Comparison of ENCODE assay signal across 16 mouse cellular contexts in genomic region chr1:78817756-78818155, GRCm38 (mm10). TPM values are rescaled to one million over a fixed set of nuclear protein-coding genes. Genes with fewer than 3 reads are reported as not detected.
DNase-seq lines count a peak whose midpoint lies in the region; ATAC-seq and TF ChIP-seq lines count a peak whose summit lies in the region.
"Had no signal": no experiment of that assay in that cellular context is flagged by ENCODE, and none has a peak within 500 bp of the region (broad histone marks: within the 10 kb centered on the region; RNA-seq: fewer than 3 reads in every experiment).

No protein-coding gene starts in this region.

- TF ChIP-seq CTCF in kidney, adult 2 months (conservative IDR thresholded peaks at IDR 0.05; ENCODE audit: insufficient read depth, insufficient read length, low read depth, low read length): no peak

- 84% methylated on average over 16 of the region's 16 CpGs for WGBS in kidney, adult 2 months
- 83% methylated on average over 16 of the region's 16 CpGs for WGBS in neural tube, embryonic 13.5 days
- 84% methylated on average over 16 of the region's 16 CpGs for WGBS in stomach, embryonic 15.5 days
- 89% methylated on average over 16 of the region's 16 CpGs for WGBS in forebrain, embryonic 11.5 days

- H3K27me3 ChIP-seq in kidney, adult 2 months (replicated peaks; ENCODE audit: control insufficient read depth, insufficient read depth, low read length): no peaks in the 10 kb centered on the region
- H3K27me3 ChIP-seq in neural tube, embryonic 13.5 days: no peaks in the 10 kb centered on the region
- H3K27me3 ChIP-seq in stomach, embryonic 15.5 days (replicated peaks): no peaks in the 10 kb centered on the region
- H3K27me3 ChIP-seq in forebrain, embryonic 11.5 days (ENCODE audit: control insufficient read depth, insufficient read depth, low read length): no peaks in the 10 kb centered on the region
- H3K27me3 ChIP-seq: forebrain, embryonic 15.5 days; midbrain, embryonic 12.5 days had no signal

- DNase-seq in adrenal gland, adult (ENCODE audit: inconsistent age in 2 of 2, low spot score in 1 of 2): peak; percentile 14 to 65
- DNase-seq in adrenal gland, postnatal 10 days: no peak
- no peak for DNase-seq in kidney, adult 2 months
- no peak for DNase-seq in kidney, adult 8-10 months
- no peak for DNase-seq in neural tube, embryonic 10.5 days (ENCODE audit: extremely low spot score, low spot score)
- no peak for DNase-seq in forebrain, embryonic 11.5 days (ENCODE audit: low spot score)
- DNase-seq: adrenal gland, postnatal 14 days; cerebellum, postnatal 14 days; gastrocnemius, postnatal 25 days; thymus, postnatal 14 days had no signal

- no peak for TF ChIP-seq POLR2A in kidney, adult 2 months (IDR thresholded peaks at IDR 0.05; ENCODE audit: low read depth, low read length)

- no peaks in the 10 kb centered on the region for H3K9me3 ChIP-seq in neural tube, embryonic 13.5 days
- H3K9me3 ChIP-seq in stomach, embryonic 15.5 days: no peaks in the 10 kb centered on the region
- H3K9me3 ChIP-seq in forebrain, embryonic 11.5 days (ENCODE audit: control insufficient read depth, low read length): no peaks in the 10 kb centered on the region
- H3K9me3 ChIP-seq: forebrain, embryonic 15.5 days; midbrain, embryonic 12.5 days had no signal

- H3K36me3 ChIP-seq in kidney, adult 2 months (ENCODE audit: control insufficient read depth, insufficient read depth, low read length): no peaks in the 10 kb centered on the region
- H3K36me3 ChIP-seq in neural tube, embryonic 13.5 days: no peaks in the 10 kb centered on the region
- no peaks in the 10 kb centered on the region for H3K36me3 ChIP-seq in stomach, embryonic 15.5 days
- no peaks in the 10 kb centered on the region for H3K36me3 ChIP-seq in forebrain, embryonic 11.5 days (ENCODE audit: control insufficient read depth, insufficient read depth, low read length)
- H3K36me3 ChIP-seq: forebrain, embryonic 15.5 days; midbrain, embryonic 12.5 days had no signal

- H3K4me2 ChIP-seq in neural tube, embryonic 13.5 days: peak overlapping the region; percentile 20; the same call in 1 of the 2 replicates
- peak overlapping the region; percentile 36 for H3K4me2 ChIP-seq in stomach, embryonic 15.5 days
- no peak overlapping the region for H3K4me2 ChIP-seq in forebrain, embryonic 11.5 days (ENCODE audit: low read depth, low read length, severe bottlenecking)
- H3K4me2 ChIP-seq: forebrain, embryonic 15.5 days; midbrain, embryonic 12.5 days had no signal

- ATAC-seq in neural tube, embryonic 13.5 days (ENCODE audit: low read depth): no peak
- ATAC-seq in stomach, embryonic 15.5 days (ENCODE audit: insufficient read depth, low FRiP score, low read depth): no peak
- no peak for ATAC-seq in forebrain, embryonic 11.5 days (replicated peaks; ENCODE audit: low FRiP score)
- ATAC-seq: forebrain, embryonic 15.5 days; hindbrain, embryonic 16.5 days had no signal

- H3K9ac ChIP-seq in neural tube, embryonic 13.5 days: peak overlapping the region; percentile 18; the same call in 1 of the 2 replicates
- no peak overlapping the region for H3K9ac ChIP-seq in stomach, embryonic 15.5 days
- H3K9ac ChIP-seq in forebrain, embryonic 11.5 days (ENCODE audit: low read length): no peak overlapping the region
- H3K9ac ChIP-seq: forebrain, embryonic 15.5 days; midbrain, embryonic 12.5 days had no signal

- H3K27ac ChIP-seq in kidney, adult 2 months (ENCODE audit: insufficient read depth, low read depth, low read length): 0 out of 2 replicates have a peak overlapping the region, but pooled peaks have one; percentile 1
- H3K27ac ChIP-seq in neural tube, embryonic 13.5 days (replicated peaks): no peak overlapping the region
- H3K27ac ChIP-seq in stomach, embryonic 15.5 days: no peak overlapping the region
- H3K27ac ChIP-seq in forebrain, embryonic 11.5 days (ENCODE audit: low read depth, low read length): no peak overlapping the region
- H3K27ac ChIP-seq: forebrain, embryonic 15.5 days; layer of hippocampus, adult 2 months; midbrain, embryonic 12.5 days had no signal

- no peaks in the 10 kb centered on the region for H3K4me1 ChIP-seq in kidney, adult 2 months (ENCODE audit: control insufficient read depth, insufficient read depth, low read length)
- H3K4me1 ChIP-seq in neural tube, embryonic 13.5 days (replicated peaks): peaks cover 43% of the 10 kb centered on the region
- peaks cover 19% of the 10 kb centered on the region for H3K4me1 ChIP-seq in stomach, embryonic 15.5 days
- H3K4me1 ChIP-seq in forebrain, embryonic 11.5 days (replicated peaks; ENCODE audit: control insufficient read depth, insufficient read depth, low read length): no peaks in the 10 kb centered on the region; the same call in 1 of the 2 replicates

- H3K4me3 ChIP-seq in kidney, adult 2 months (ENCODE audit: insufficient read depth, low read depth, low read length): peak overlapping the region; percentile 46
- no peak overlapping the region; the same call in 1 of the 2 replicates for H3K4me3 ChIP-seq in neural tube, embryonic 13.5 days
- peak overlapping the region; percentile 5; the same call in 1 of the 2 replicates for H3K4me3 ChIP-seq in stomach, embryonic 15.5 days (replicated peaks)
- no peak overlapping the region for H3K4me3 ChIP-seq in forebrain, embryonic 11.5 days (ENCODE audit: low read depth, low read length)
- H3K4me3 ChIP-seq: forebrain, embryonic 15.5 days; layer of hippocampus, adult 2 months; midbrain, embryonic 12.5 days had no signal

RNA-seq across cellular contexts. Expression of gene Kcne4, which starts 1.2 kb away (rescaled TPM):
- 1 to 10 TPM; 4.3 to 7.0 TPM for total RNA-seq in adrenal gland, postnatal 10 days (2021)
- polyA plus RNA-seq in kidney, adult 2 months (2012; rRNA removed): 2.2 and 2.4 TPM in 2 replicates
- 4.9 and 7.5 TPM in 2 replicates for polyA plus RNA-seq in neural tube, embryonic 13.5 days (2015; fragmentation: Nextera tagmentation; extraction: Ambion mirVana)
- 8.0 and 8.1 TPM in 2 replicates for polyA plus RNA-seq in stomach, embryonic 15.5 days (2015; fragmentation: Nextera tagmentation; extraction: Ambion mirVana)
- polyA plus RNA-seq in forebrain, embryonic 11.5 days (2014; fragmentation: Nextera tagmentation; extraction: Ambion mirVana): 0.52 and 0.75 TPM in 2 replicates

Comparison
In these comparisons a context has a peak if more than half of its experiments do, and no peak if none do; other contexts are left out.
1. DNase-seq: peak in adrenal gland, adult (2 of 2); none in adrenal gland, postnatal 10 days (single experiment), kidney, adult 2 months (single experiment), kidney, adult 8-10 months (0 of 2), neural tube, embryonic 10.5 days (single experiment) and forebrain, embryonic 11.5 days (single experiment).
2. H3K4me3 ChIP-seq: peak in kidney, adult 2 months (single experiment) and stomach, embryonic 15.5 days (single experiment); none in neural tube, embryonic 13.5 days (single experiment) and forebrain, embryonic 11.5 days (single experiment).